Mouse (Mus musculus) skeletal muscle tissue, postnatal 0 days (tissue): ENCODE data around the gene H60b. TPM values are rescaled to one million over a fixed set of nuclear protein-coding genes. Genes with fewer than 3 reads are reported as not detected.

Source experiments
- polyA plus RNA-seq: library from polyadenylated mRNA; unstranded; fragments of >200 nt; fragmentation: Nextera tagmentation; extraction: Ambion mirVana; gene quantifications from 2 replicates; pipeline ENCODE4 v1.2.1, GENCODE M21; 2015

Gene H60b
- polyA plus RNA-seq, result 0.31 and 0.56 TPM in 2 replicates

GRCm38 (mm10) chr10:22158310-22158999, at the start of gene H60b, which contains the start of gene Raet1e:
TSS of gene H60b (plus strand) at chr10:22158586.
TSS of gene Raet1e (plus strand) at chr10:22158569.

DNA sequence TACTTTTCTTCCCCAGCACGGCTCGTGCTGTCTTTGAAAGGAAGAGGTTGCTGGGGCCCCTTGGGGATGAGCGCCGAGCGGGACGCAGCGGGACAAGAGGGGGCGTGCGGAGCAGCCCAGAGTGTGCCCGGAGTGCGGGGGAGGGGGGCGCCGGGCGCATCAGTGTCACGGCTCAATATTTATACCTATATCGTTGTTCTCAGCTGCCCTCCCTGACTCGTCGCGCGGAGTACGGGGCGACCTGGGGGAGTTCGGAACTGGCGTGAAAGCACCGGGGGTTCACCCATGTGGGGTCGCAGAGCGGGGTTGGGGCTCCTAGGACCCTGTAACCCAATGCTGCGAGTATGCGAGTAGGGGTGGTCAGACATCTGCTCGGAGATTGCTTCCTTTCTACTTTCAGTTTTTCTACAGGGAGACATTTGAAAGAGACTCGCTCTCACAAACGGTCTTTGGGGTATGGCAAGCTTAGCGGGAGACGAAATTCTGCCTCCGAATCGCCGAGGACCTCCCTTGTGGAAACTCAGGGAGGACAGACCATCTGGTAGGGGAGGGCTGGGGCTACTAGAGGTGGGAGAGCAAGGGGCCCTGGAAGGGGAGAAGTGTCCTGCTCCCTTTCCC, 9.2 kb upstream of the H60b start, which contains the start of gene E030030I06Rik:
E030030I06Rik (minus strand) TSS at position 198 of the 618 bp plus-strand sequence.

Other genes starting within 250 kb of the H60b start
- not detected in 2 replicates for gene 4930444G20Rik, start 90.5 kb upstream of the H60b start, polyA plus RNA-seq
- gene E030030I06Rik, start 9.3 kb upstream of the H60b start, polyA plus RNA-seq, result 3.0 and 4.4 TPM in 2 replicates
- gene Raet1e, start within 50 bp of the H60b start, polyA plus RNA-seq, result 1.0 and 1.4 TPM in 2 replicates
- gene Raet1d, start 202.0 kb downstream of the H60b start, polyA plus RNA-seq, result 2.6 and 2.9 TPM in 2 replicates